Mouse (Mus musculus): ENCODE data around the gene Wdr24. TPM values are rescaled to one million over a fixed set of nuclear protein-coding genes. Genes with fewer than 3 reads are reported as not detected.
A peak's percentile ranks its signal among the peaks of the same experiment; 100 is the strongest.

The Wdr24 gene
- total RNA-seq, 2 experiments from 2014 or later: 15.7 to 20.2 TPM

DNA sequence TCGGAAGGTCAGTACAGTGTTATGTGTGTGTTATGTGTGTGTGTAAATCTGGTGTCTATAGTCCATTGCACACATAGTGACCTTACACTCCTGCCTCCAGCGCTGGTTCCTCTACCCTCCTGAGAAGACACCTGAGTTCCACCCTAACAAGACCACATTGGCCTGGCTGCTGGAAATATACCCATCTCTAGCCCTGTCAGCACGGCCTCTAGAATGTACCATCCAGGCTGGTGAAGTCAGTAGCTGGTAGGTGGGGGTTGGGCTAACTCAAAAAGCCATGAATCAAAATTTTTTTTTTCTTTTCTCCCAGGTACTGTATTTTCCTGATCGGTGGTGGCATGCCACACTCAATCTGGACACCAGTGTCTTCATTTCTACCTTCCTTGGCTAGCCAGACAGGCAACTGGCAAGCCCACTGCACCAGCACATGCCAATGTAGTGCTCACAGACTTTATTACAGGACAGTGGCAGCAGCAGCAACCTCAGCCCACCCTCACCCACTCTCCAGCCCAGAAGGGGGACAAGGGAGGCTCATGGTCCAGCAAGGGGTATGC is 6.8 kb downstream of the Wdr24 start:
- DNase-seq (ENCODE audit: low spot score in 2 of 2): no peak

DNA sequence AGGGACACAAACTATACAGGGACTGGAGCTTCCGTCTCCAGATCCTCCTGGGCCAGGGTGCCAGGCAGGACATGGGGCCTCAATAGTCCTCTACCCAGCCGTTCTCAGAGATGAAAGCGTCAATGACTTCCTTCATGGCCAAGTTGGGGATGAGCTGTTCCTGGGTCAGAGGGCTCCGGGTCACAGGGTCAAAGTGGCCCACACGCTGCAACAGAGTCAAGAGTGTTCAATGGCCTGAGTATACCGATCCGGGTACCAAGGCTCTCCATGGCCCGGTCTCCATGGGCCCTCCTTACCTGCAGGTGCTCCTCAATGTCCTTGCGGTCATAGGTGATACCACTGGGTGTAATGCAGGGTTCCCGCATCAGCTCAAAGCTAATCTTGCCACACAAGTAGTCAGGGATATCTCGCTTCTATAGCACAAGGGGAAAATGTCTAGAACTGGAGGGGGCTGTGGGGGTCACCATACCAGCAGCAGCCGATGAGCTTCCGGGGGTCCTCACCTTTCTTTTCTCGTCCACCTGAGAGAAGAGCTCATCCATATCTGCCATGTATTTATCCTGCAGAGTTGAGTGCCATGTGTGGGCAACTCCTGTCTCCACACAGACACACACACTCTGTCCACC is 7.5 kb downstream of the Wdr24 start:
- no peak for DNase-seq (ENCODE audit: low spot score in 2 of 2)

DNA sequence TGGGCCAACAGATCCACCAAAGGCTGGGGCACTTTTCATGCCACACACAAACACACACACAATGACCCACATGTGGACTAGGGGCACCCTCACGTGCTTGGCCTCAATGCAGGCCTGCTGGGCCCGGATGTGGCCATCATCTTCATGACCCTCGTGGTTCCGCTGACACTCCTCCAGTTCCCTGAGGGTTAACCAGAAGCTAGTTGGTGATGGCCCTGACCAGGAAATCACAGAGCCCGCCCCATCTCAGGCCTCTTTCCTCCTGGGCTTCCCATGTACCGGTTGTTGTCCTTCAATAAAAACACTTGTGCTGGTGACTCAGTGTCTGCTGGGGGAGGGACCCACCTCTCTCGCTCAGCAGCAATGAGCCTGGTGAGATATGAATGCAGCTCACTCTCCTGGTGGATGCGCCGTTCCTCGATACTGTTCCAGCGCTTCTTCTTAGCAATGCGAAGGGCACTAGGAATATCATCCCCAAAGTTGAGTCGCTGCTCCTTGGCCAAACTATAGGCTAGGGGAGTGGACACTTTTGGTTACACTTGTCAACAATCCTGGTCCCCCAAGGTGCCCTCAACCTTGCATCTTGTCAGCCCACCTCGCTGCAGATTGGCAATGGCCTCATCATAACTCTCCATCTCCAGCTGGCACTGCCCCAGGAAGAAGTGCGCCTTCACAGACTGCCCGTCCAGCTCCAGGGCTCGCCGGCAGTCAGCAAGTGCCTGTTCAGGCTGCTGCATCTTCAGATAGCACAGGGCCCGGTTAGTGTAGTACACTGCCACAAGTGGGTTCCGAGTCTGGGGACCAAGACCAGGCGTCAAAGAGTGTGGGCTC is 8.2 kb downstream of the Wdr24 start:
- no peak for DNase-seq (ENCODE audit: low spot score in 2 of 2)

DNA sequence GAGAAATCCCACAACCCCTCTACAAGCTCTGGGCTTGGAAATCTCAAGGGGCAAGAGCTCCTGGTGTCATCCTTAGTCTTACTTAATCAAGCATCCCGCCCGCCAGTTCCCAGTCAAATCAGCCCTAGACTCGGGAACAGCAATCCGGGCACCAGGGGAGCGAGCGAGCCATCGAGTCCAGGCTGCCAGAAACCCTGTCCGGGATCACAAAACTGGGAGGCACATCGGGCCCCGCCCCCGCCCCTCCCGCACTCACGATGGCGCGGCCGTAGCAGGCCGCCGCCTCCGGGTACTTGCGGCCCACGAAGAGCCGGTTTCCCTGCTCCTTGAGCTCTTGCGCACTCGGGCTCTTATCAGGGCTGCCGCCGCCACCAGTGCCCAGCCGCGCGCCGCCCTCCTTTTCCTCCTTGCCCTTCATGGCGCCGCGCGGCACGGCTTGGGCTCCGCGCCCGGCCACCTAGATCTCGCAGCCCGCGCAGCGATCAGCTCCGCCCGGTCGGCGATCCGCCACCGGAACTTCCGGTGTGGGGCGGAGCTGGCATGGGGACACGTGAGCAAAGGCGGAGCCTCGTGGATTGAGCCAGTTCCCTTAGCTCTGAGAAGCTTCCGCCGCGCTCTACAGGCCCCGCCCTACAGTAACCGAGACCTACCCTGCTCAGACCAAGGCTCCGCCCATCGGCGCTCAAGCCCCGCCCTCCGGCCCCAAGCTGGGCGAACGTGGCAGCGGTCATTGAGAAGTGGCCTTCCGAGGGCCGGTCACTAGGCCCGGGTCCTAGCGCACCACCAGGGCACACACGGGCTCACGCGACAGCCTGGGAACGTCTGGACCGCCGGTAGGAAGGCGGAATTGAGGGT is 9.2 kb downstream of the Wdr24 start:
- peak; percentile 99 for DNase-seq (ENCODE audit: low spot score in 2 of 2)

DNA sequence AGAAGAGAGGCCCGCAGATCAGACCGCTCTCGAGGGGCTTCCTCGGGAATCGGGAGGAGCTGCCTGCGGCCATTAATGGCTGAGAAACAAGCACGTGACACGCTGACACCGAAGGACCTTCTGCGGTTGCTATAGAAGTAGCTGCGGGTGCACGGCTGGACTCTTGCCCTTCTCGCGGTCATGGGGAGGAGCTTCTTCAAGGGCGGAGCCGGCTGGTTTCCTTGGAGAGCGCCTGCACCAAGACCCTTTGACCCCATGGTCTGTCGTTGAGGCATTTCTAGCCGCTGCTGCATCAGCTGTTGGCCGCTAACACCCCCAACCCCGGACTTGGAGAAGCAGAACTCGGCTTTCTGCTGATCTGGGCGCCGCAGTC is 9.8 kb downstream of the Wdr24 start, which contains the start of gene Stub1:
TSS of gene Stub1 (minus strand) at position 114 of the 373 bp plus-strand sequence.
- peak; percentile 85 to 88 for DNase-seq (ENCODE audit: low spot score in 2 of 2)

DNA sequence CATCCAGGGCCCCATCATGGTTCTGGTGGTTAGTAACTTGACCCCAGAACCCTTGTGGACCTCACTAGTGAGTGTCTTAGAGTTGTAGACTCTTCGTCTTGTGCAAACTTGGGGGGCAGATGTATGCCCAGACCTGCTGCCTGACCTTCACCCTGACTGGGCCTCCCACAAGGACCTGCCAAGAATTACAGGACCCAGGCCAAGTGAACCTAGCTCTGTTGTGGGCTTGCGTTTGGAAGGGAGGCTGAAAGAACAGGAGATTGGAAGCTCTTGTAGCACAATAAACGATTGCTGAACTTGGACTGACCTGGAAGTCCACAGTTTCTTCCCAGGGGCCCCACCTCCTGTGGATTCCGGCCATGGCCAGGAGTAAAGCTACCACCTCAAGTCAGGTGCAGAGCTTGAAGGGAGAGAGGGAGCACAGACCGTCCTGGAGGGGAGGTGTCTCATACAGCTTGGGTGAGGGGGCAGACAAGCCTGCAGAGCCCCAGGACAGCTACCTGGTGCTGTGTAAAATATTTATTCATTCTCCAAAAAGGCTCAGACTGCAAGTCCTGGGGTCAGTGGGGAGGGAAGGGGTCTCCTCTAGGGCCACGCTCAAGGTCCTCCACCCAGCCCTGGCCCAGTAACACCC is 10.7 kb downstream of the Wdr24 start:
- no peak for DNase-seq (ENCODE audit: low spot score in 2 of 2)

DNA sequence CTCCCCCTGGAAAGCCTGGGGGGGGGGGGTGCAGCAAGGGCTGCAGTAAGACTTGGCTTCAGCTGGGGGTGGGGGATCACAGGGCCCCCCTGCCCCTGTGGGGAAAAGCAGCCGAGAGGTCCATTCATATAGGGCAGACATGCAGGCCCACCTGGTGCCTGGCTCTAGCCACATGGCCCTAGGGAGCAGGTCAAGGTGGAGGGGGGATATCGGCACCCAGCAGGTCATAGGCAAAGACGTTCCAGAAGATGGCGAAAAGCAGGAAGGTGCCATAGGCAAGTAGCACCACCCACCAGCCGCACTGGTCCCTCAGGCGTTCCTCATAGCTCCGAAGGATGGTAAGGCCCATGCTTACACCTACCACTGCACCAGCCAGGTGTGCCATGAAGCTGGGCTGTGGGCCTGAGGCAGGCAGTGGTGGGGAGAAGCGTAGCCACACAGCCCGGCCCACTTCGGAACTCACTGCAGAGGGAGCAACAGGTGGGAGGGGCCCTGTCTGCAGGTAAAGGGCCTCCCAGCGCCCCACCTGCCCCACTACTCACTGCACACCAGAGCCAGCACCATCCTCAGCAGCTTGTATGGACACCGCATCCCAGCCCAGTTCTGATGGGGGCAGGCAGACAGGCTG is 11.3 kb downstream of the Wdr24 start:
- DNase-seq (ENCODE audit: low spot score in 2 of 2): no peak

DNA sequence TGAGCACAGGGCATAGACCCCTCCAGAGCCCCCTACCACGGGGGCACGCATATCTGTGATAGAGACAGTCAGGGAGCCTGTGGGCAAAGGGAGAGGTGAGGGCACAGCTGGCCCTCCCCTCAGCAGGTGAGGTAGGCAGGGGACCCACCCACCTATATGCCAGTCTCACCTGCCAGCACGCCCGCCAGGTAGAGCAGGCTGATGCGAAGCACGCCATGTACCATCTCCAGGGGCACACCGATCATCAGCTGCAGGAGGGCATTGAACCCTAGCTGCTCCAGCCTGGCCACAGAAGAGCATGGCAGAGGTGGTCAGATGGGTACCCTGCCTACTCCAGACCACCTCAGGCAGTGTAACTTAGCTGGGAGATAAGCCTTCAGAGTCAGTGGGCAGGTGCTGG is 11.9 kb downstream of the Wdr24 start:
- DNase-seq (ENCODE audit: low spot score in 2 of 2): no peak

DNA sequence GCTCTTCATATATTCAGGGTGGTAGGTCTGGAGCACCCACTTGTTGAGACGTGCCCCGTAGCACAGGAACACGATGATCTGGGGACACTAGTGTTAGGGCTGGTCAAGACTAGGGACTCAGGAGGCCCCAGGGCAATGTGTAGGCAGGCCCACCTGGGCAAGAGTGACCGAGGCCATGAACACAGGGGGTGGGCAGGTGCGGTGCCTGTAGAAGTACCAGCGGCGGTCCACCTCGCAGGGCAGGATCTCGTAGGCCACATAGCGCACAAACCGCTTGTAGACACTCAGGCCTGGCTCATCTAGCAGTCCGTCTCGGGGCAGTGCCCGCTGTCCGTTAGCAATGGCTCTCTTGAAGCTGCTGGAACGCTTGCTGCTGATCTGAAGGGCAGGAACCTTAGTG is 12.4 kb downstream of the Wdr24 start:
- no peak for DNase-seq (ENCODE audit: low spot score in 2 of 2)

DNA sequence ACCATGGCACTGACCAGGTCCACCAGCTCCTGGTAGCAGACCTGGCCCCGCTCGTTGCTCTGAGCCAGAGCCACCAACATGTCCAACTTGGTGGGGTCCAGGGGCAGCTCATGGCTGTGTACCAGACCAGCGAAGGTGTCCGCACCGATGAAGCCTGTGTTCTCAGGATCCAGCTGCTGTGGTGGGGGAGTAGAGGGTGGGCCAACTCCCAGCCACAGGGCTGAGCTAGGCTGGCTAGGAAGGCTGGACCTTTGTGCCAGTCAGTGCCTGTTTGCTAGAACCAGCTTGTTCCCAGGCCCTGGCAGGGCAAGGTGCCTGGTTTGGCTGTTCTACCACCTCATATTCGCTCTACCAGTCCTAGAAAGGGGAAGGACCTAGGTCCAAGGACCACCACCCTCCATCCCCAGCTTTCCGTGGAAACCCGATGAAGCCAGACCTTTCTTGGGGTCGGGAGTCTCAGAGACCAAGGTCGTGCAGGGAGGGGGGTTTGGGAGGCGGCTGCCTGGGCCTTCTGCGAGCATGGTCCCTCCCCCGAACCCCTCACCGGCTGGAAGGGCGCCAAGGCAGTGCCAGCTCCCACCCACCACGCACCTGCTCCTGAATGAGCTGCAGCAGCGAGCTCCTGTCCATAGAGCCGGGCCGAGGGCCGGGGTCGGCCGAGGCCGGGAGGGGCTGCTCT is 13.1 kb downstream of the Wdr24 start:
- no peak for DNase-seq (ENCODE audit: low spot score in 2 of 2)

DNA sequence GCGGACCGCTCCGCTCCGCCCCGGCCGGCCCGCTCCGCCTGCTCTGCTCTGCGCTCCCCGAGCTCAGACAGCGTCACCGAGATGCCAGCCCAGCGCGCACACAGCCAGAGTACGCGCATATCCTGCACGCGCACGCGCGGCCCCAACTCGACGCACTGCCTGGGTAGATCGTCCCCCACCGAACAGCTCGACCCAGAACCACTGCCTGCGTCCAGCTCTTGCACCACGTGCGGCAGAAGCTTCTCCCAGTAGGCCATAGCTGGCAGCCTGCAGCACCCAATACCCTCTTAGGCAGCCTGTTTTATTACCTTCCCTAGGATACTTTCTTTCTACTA is 13.6 kb downstream of the Wdr24 start, which contains the start of gene Rhbdl1:
TSS of gene Rhbdl1 (minus strand) at position 220 of the 335 bp plus-strand sequence.
- peak; percentile 68 to 77 for DNase-seq (ENCODE audit: low spot score in 2 of 2)

DNA sequence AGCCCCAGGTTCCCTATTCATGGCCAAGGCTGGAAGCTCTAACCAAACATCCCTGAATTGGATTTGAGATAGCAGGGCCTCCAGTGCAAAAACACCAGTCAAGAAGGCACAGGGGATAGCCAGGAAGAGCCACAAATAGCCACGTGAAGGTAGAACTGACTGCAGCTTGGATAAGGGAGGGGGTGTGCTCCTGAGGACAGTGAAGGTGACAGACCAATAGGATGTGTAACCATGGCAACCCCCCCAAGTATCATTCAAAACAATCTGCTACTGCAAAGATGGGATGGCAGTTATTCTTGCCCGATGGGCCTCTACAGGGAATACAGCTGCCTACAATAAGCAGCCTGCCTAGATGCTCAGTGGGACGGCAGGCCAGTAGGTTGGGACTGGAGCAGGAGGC is 14.1 kb downstream of the Wdr24 start:
- DNase-seq (ENCODE audit: low spot score in 2 of 2): no peak

DNA sequence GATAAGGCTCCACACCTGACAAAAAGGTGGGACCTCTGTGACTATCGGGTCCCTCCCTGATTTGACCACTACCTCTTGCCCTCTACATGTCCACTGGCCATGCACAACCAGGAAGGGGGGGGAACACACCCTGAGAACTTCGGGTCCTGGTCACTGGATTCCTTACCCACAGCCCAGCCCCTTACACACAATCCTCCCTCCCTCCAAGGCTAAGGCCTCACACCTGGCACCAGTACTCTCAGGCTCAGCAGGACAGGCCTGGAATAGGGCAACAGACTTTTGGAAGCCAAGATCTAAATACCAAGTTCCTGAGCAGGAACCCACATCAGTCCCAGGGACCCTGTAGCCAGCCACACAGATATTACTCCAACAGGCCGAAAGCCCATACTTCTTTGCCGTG is 15.5 kb downstream of the Wdr24 start:
- DNase-seq (ENCODE audit: low spot score in 2 of 2): no peak

DNA sequence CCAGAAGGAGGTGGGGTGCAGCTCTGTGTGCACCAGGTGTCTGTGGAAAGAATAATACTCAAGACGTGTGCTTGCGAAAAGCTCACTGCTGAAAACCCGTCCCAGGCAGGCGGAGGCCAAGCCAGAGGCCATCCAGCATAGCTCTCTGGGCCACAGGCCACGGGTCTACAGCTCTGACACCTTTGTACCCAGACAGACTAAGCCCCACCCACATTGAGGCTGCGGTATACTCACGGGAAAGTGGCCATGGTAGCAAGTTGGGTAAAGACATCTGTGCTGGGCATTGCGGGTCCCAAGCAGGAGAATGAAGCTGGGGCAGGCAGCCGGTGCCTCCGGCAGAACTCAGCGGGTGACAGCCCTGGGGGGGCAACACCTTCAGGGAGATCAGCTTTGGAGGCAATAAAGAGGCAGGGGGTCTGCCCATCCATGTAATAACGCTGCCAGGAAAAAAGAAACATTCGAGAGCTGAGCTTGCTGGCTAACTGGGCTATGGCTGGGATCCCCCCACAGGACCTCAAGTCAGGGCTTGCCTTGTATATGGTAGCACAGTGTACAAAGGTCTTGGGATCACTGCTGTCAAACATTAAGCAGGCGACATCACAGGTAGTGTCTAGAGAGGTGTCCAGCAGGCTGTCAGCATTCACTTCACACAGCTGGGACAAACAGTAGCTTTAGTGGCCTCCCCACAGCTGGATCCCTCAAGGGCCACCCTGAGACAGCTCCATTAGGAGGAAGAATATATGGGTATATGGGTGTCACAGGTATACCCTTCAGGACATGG is 16.2 kb downstream of the Wdr24 start:
- no peak for DNase-seq (ENCODE audit: low spot score in 2 of 2)

DNA sequence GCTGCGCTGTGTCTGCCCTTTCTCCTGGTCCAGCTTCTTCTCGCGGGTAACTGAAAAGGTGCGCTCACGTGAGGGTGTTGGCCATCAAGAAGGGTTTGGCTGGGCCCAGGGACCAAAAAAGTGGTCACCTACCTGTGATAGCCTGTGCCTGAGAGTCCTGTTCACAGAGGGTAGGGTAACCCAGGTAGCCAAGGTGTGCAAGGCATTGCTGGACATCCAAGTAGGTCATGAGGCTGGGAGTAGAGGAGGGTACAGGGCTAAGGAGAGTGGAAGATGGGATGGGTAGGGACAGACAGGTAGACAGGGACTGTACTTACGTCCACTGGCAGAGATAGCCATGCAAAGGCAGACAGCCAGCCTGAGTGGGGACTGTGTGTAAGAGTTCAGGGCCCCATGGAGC is 17.1 kb downstream of the Wdr24 start:
- no peak for DNase-seq (ENCODE audit: low spot score in 2 of 2)

DNA sequence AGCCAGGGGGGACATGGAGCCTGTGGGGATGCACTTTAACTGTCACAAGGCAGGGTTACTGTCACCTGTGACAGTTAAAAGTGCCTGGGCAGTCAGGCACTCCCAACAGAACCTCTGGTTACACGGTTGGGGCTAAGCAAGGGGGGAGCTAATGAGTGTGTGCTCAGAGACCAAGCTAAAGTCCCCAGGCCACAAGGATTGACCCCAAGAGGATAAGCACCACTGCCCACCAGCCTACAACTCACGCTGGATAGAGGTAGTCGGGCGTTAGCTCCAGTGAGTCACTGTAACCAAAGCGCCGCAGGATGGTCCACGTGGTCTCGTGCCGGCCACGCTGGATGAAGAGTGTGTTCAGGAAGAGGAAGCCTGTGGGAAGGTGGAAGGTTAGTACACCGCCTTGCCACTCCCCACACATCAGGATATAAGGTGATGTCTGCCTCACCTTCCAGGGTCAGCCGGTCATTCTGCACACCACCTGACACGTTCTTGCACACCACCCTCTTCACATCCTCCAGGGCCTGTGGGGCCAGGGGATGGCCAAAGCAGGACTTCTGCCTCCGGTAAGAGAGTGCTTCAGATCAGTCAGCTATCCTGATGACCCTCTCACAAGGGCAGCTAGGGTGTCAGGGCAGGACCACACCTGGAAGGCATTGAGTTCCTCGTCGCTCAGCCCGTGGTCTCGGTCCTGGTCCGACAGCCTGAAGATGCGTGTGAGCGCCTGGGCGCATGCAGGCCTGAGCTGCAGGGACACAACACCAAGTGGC is 17.9 kb downstream of the Wdr24 start, which contains the start of gene Gm20683:
TSS of gene Gm20683 (minus strand) at position 647 of the 764 bp plus-strand sequence.
- no peak for DNase-seq (ENCODE audit: low spot score in 2 of 2)

DNA sequence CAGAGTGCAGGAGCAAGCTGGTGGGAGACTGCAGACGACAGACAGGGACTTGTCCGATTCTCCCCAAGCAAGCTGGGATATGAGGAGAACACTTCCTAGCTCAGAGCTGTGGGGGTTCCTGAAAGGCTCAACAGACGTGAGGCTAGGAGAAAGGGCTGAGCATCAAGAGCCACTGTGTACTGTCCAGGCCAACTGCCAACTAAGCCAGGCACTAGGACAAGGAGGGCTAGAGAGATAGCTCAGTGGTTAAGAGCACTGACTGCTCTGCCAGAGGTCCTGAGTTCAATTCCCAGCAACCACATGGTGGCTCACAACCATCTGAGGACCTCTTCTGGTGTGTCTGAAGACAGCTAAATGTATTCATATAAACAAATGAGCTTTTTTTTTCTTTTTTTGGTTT is 19.1 kb downstream of the Wdr24 start:
- no peak for DNase-seq (ENCODE audit: low spot score in 2 of 2)

DNA sequence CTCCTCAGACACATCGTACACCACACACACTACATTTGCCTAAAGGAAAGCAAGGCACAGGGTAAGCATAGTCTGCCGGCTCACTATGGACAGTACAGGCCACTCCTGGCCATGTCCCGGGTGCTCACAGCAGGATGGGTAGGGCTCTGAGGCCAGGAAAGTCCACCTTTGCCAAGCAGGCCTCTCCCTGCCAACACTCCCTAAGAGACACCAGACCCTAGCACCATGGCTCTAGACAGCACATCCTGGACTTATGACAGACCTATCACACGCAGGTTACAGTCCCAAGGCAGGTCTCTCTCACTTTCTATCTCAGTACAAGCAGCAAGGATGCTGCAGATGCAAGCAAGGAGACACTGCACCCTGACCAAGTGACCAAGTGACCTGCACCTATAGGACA is 19.7 kb downstream of the Wdr24 start:
- DNase-seq (ENCODE audit: low spot score in 2 of 2): no peak

Measured in adrenal gland, adult 18-20 months (tissue).